In the genomic region with DNA sequence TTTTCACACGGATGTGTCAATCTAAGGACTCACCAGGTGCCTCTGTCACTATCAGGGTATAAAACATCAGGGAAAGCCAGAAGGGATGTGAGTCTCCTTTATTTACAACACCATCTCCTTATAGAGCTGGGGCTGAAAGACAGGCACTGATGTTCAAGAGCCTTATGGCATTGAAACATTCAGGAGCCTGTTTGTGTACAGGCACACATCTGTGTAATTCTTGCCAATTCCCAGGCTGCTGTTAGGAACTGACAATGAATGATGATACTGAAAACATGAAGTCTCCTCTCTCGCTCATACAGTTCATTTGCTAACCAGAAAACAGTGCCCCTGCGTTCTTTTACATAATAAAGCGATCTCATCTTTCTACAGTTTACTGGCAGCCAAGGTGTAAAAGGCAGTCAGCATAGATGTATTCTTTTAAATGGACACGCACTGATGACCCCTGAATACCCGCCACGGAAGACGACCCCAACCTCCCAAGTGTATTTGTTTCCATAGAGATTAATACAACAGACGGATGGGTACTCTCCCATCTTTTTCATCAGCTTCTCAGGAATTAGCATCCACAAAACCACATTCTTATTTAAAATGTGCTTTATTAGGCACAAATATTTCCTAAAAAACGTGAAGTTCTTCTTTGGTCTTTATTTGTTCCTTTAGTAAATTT, we compare ENCODE assay signal across 17 mouse cellular contexts. TPM values are rescaled to one million over a fixed set of nuclear protein-coding genes. Genes with fewer than 3 reads are reported as not detected.
"Had no signal": no experiment of that assay in that cellular context is flagged by ENCODE, and none has a peak within 500 bp of the region (broad histone marks: within the 10 kb centered on the region; RNA-seq: fewer than 3 reads in every experiment).

No protein-coding gene starts in this region.

- H3K4me2 ChIP-seq: kidney, embryonic 15.5 days; limb, embryonic 13.5 days; midbrain, embryonic 15.5 days; stomach, embryonic 15.5 days had no signal

- H3K4me3 ChIP-seq: kidney, embryonic 15.5 days; limb, embryonic 13.5 days; midbrain, embryonic 15.5 days; stomach, embryonic 15.5 days had no signal

- H3K9me3 ChIP-seq: kidney, embryonic 15.5 days; limb, embryonic 13.5 days; midbrain, embryonic 15.5 days; stomach, embryonic 15.5 days had no signal

- H3K27ac ChIP-seq: kidney, embryonic 15.5 days; limb, embryonic 13.5 days; liver, embryonic 14.5 days; midbrain, embryonic 15.5 days; stomach, embryonic 15.5 days had no signal

- ATAC-seq: midbrain, embryonic 15.5 days had no signal

- H3K4me1 ChIP-seq: stomach, embryonic 15.5 days had no signal

- H3K9ac ChIP-seq: kidney, embryonic 15.5 days; limb, embryonic 13.5 days; liver, embryonic 14.5 days; midbrain, embryonic 15.5 days; stomach, embryonic 15.5 days had no signal

- H3K36me3 ChIP-seq: kidney, embryonic 15.5 days; limb, embryonic 13.5 days; midbrain, embryonic 15.5 days; stomach, embryonic 15.5 days had no signal

- DNase-seq: kidney, adult 2 months; kidney, postnatal 14 days; left cerebral cortex, postnatal 4 days; lung, adult 18-20 months; right cerebral cortex, postnatal 14 days; thymus, postnatal 4 days had no signal

RNA-seq across cellular contexts. Expression of a gene that starts 2.7 kb away (rescaled TPM):
- total RNA-seq: liver, adult 2 months; megakaryocyte-erythroid progenitor cell, adult 5-6 weeks; monocyte, adult 5-6 weeks had no signal
- polyA plus RNA-seq: kidney, adult 2 months; liver, adult 2 months; lung, embryonic 16.5 days; spleen, adult 2 months had no signal

RNA-seq across cellular contexts. Expression of a gene that starts 44.1 kb away (rescaled TPM):
- total RNA-seq: liver, adult 2 months; megakaryocyte-erythroid progenitor cell, adult 5-6 weeks; monocyte, adult 5-6 weeks had no signal
- polyA plus RNA-seq: kidney, adult 2 months; kidney, embryonic 15.5 days; large intestine, adult 2 months; limb, embryonic 13.5 days; liver, adult 2 months; liver, embryonic 14.5 days; lung, embryonic 16.5 days; spleen, adult 2 months; stomach, embryonic 15.5 days had no signal
